Mouse (Mus musculus): ENCODE results near the gene Frmd4a. TPM values are rescaled to one million over a fixed set of nuclear protein-coding genes. Genes with fewer than 3 reads are reported as not detected.
A peak's percentile ranks its signal among the peaks of the same experiment; 100 is the strongest.

The Frmd4a gene
- polyA plus RNA-seq, 1 experiment from 2014 or later: 19.3 TPM

- peaks cover 31% of the 10 kb centered on the region for H3K4me1 ChIP-seq (ENCODE audit: control insufficient read depth, insufficient read depth, low read length)
- no peaks in the 10 kb centered on the region for H3K9me3 ChIP-seq (replicated peaks; ENCODE audit: control insufficient read depth, low read length)
- no peak overlapping the region for H3K9ac ChIP-seq (ENCODE audit: low read length)
- WGBS: 74% methylated on average over 10 of the region's 10 CpGs
- no peaks in the 10 kb centered on the region for H3K36me3 ChIP-seq (ENCODE audit: control insufficient read depth, insufficient read depth)
- H3K27me3 ChIP-seq (ENCODE audit: control insufficient read depth, insufficient read depth, low read length): no peaks in the 10 kb centered on the region
- no peak overlapping the region for H3K4me2 ChIP-seq (ENCODE audit: low read depth, low read length)
- H3K27ac ChIP-seq (ENCODE audit: low read length): no peak overlapping the region
- H3K4me3 ChIP-seq (ENCODE audit: low read length): no peak overlapping the region
- no peak for ATAC-seq (replicated peaks; ENCODE audit: extremely low read depth, insufficient read depth, low FRiP score)
Measured at GRCm38 (mm10) chr2:4296881-4297280, 279.4 kb downstream of the Frmd4a start.

- peak; percentile 78 for ATAC-seq (replicated peaks; ENCODE audit: extremely low read depth, insufficient read depth, low FRiP score)
- Histone ChIP-seq H3K4me1 (ENCODE audit: control insufficient read depth, insufficient read depth, low read length) (peaks cover 31% of the 10 kb centered on the region), H3K4me3 (ENCODE audit: low read length) (peak overlapping the region; percentile 19), H3K9ac (ENCODE audit: low read length) (peak overlapping the region; percentile 65), H3K27me3 (ENCODE audit: control insufficient read depth, insufficient read depth, low read length) (no peaks in the 10 kb centered on the region), H3K27ac (ENCODE audit: low read length) (peak overlapping the region; percentile 84), H3K36me3 (ENCODE audit: control insufficient read depth, insufficient read depth) (no peaks in the 10 kb centered on the region), H3K4me2 (ENCODE audit: low read depth, low read length) (peak overlapping the region; percentile 77), H3K9me3 (replicated peaks; ENCODE audit: control insufficient read depth, low read length) (no peaks in the 10 kb centered on the region)
- WGBS: 5% methylated on average over 19 of the region's 19 CpGs
Measured at GRCm38 (mm10) chr2:4298325-4299215, 281.1 kb downstream of the Frmd4a start.

- Histone ChIP-seq H3K4me2 (ENCODE audit: low read depth, low read length) (peak overlapping the region; percentile 77), H3K27me3 (ENCODE audit: control insufficient read depth, insufficient read depth, low read length) (no peaks in the 10 kb centered on the region), H3K9ac (ENCODE audit: low read length) (peak overlapping the region; percentile 65; the same call in 1 of the 2 replicates), H3K36me3 (ENCODE audit: control insufficient read depth, insufficient read depth) (no peaks in the 10 kb centered on the region), H3K27ac (ENCODE audit: low read length) (peak overlapping the region; percentile 84), H3K9me3 (replicated peaks; ENCODE audit: control insufficient read depth, low read length) (no peaks in the 10 kb centered on the region), H3K4me1 (ENCODE audit: control insufficient read depth, insufficient read depth, low read length) (peaks cover 31% of the 10 kb centered on the region), H3K4me3 (ENCODE audit: low read length) (no peak overlapping the region)
- ATAC-seq (replicated peaks; ENCODE audit: extremely low read depth, insufficient read depth, low FRiP score): no peak
- 63% methylated on average over 12 of the region's 12 CpGs for WGBS
Measured at GRCm38 (mm10) chr2:4299593-4299992, 282.1 kb downstream of the Frmd4a start.

- Histone ChIP-seq H3K27ac (ENCODE audit: low read length) (peak overlapping the region; percentile 78), H3K9me3 (replicated peaks; ENCODE audit: control insufficient read depth, low read length) (no peaks in the 10 kb centered on the region), H3K36me3 (ENCODE audit: control insufficient read depth, insufficient read depth) (no peaks in the 10 kb centered on the region), H3K4me2 (ENCODE audit: low read depth, low read length) (peak overlapping the region; percentile 77), H3K4me1 (ENCODE audit: control insufficient read depth, insufficient read depth, low read length) (peaks cover 31% of the 10 kb centered on the region), H3K9ac (ENCODE audit: low read length) (peak overlapping the region; percentile 71), H3K4me3 (ENCODE audit: low read length) (peak overlapping the region; percentile 51), H3K27me3 (ENCODE audit: control insufficient read depth, insufficient read depth, low read length) (no peaks in the 10 kb centered on the region)
- WGBS: 16% methylated on average over 13 of the region's 13 CpGs
- no peak for ATAC-seq (replicated peaks; ENCODE audit: extremely low read depth, insufficient read depth, low FRiP score)
Measured at GRCm38 (mm10) chr2:4300383-4300811, 282.9 kb downstream of the Frmd4a start.

- Histone ChIP-seq H3K36me3 (ENCODE audit: control insufficient read depth, insufficient read depth) (no peaks in the 10 kb centered on the region), H3K27ac (ENCODE audit: low read length) (peak overlapping the region; percentile 78), H3K4me3 (ENCODE audit: low read length) (peak overlapping the region; percentile 51), H3K4me1 (ENCODE audit: control insufficient read depth, insufficient read depth, low read length) (peaks cover 33% of the 10 kb centered on the region), H3K27me3 (ENCODE audit: control insufficient read depth, insufficient read depth, low read length) (no peaks in the 10 kb centered on the region), H3K4me2 (ENCODE audit: low read depth, low read length) (peak overlapping the region; percentile 77), H3K9me3 (replicated peaks; ENCODE audit: control insufficient read depth, low read length) (no peaks in the 10 kb centered on the region), H3K9ac (ENCODE audit: low read length) (peak overlapping the region; percentile 71)
- ATAC-seq (replicated peaks; ENCODE audit: extremely low read depth, insufficient read depth, low FRiP score): no peak
- 3% methylated on average over 8 of the region's 8 CpGs for whole genome bisulfite sequencing
Measured at GRCm38 (mm10) chr2:4300816-4301215, 283.3 kb downstream of the Frmd4a start.

- Histone ChIP-seq H3K27ac (ENCODE audit: low read length) (peak overlapping the region; percentile 29), H3K4me3 (ENCODE audit: low read length) (peak overlapping the region; percentile 51), H3K9me3 (replicated peaks; ENCODE audit: control insufficient read depth, low read length) (no peaks in the 10 kb centered on the region), H3K36me3 (ENCODE audit: control insufficient read depth, insufficient read depth) (no peaks in the 10 kb centered on the region), H3K4me2 (ENCODE audit: low read depth, low read length) (peak overlapping the region; percentile 77), H3K4me1 (ENCODE audit: control insufficient read depth, insufficient read depth, low read length) (peaks cover 34% of the 10 kb centered on the region), H3K9ac (ENCODE audit: low read length) (peak overlapping the region; percentile 72), H3K27me3 (ENCODE audit: control insufficient read depth, insufficient read depth, low read length) (no peaks in the 10 kb centered on the region)
- ATAC-seq (replicated peaks; ENCODE audit: extremely low read depth, insufficient read depth, low FRiP score): no peak
- WGBS: 13% methylated on average over 5 of the region's 6 CpGs
Measured at GRCm38 (mm10) chr2:4301256-4301655, 283.7 kb downstream of the Frmd4a start.

GRCm38 (mm10) chr2:4301692-4302091, 284.2 kb downstream of the Frmd4a start:
- Histone ChIP-seq H3K27me3 (ENCODE audit: control insufficient read depth, insufficient read depth, low read length) (no peaks in the 10 kb centered on the region), H3K4me1 (ENCODE audit: control insufficient read depth, insufficient read depth, low read length) (peaks cover 34% of the 10 kb centered on the region), H3K9me3 (replicated peaks; ENCODE audit: control insufficient read depth, low read length) (no peaks in the 10 kb centered on the region), H3K27ac (ENCODE audit: low read length) (peak overlapping the region; percentile 29), H3K36me3 (ENCODE audit: control insufficient read depth, insufficient read depth) (no peaks in the 10 kb centered on the region), H3K4me2 (ENCODE audit: low read depth, low read length) (peak overlapping the region; percentile 77), H3K9ac (ENCODE audit: low read length) (peak overlapping the region; percentile 72), H3K4me3 (ENCODE audit: low read length) (peak overlapping the region; percentile 51)
- 29% methylated on average over 7 of the region's 7 CpGs for WGBS
- ATAC-seq (replicated peaks; ENCODE audit: extremely low read depth, insufficient read depth, low FRiP score): no peak

GRCm38 (mm10) chr2:4302119-4302518, 284.6 kb downstream of the Frmd4a start:
- Histone ChIP-seq H3K4me3 (ENCODE audit: low read length) (no peak overlapping the region), H3K36me3 (ENCODE audit: control insufficient read depth, insufficient read depth) (no peaks in the 10 kb centered on the region), H3K4me2 (ENCODE audit: low read depth, low read length) (peak overlapping the region; percentile 77), H3K4me1 (ENCODE audit: control insufficient read depth, insufficient read depth, low read length) (peaks cover 37% of the 10 kb centered on the region), H3K9me3 (replicated peaks; ENCODE audit: control insufficient read depth, low read length) (no peaks in the 10 kb centered on the region), H3K27me3 (ENCODE audit: control insufficient read depth, insufficient read depth, low read length) (no peaks in the 10 kb centered on the region), H3K27ac (ENCODE audit: low read length) (no peak overlapping the region), H3K9ac (ENCODE audit: low read length) (no peak overlapping the region)
- WGBS: 86% methylated on average over 3 of the region's 3 CpGs
- ATAC-seq (replicated peaks; ENCODE audit: extremely low read depth, insufficient read depth, low FRiP score): no peak

- ATAC-seq (replicated peaks; ENCODE audit: extremely low read depth, insufficient read depth, low FRiP score): no peak
- Histone ChIP-seq H3K4me2 (ENCODE audit: low read depth, low read length) (no peak overlapping the region), H3K9me3 (replicated peaks; ENCODE audit: control insufficient read depth, low read length) (no peaks in the 10 kb centered on the region), H3K4me3 (ENCODE audit: low read length) (no peak overlapping the region), H3K27me3 (ENCODE audit: control insufficient read depth, insufficient read depth, low read length) (no peaks in the 10 kb centered on the region), H3K27ac (ENCODE audit: low read length) (no peak overlapping the region), H3K9ac (ENCODE audit: low read length) (no peak overlapping the region), H3K4me1 (ENCODE audit: control insufficient read depth, insufficient read depth, low read length) (peaks cover 10% of the 10 kb centered on the region), H3K36me3 (ENCODE audit: control insufficient read depth, insufficient read depth) (no peaks in the 10 kb centered on the region)
- WGBS: 63% methylated on average over 6 of the region's 6 CpGs
Measured at GRCm38 (mm10) chr2:4307076-4307475, 289.6 kb downstream of the Frmd4a start.

Measured in heart, embryonic 16.5 days (tissue).